Mouse (Mus musculus) hindbrain, postnatal 0 days (tissue): ENCODE results near the gene Gm10666. TPM values are rescaled to one million over a fixed set of nuclear protein-coding genes. Genes with fewer than 3 reads are reported as not detected.
"Not testable (repeated sequence)": the region's sequence is repeated elsewhere in the genome, so short reads cannot be mapped to it uniquely, and the experiment has no call there.

Experiments used
- ATAC-seq: fragments of 200-750 bp; cut with Nextera tagmentation; 2 replicates; pipeline ENCODE4 v1.8.0; 2017; ENCODE audit warnings: mild to moderate bottlenecking, moderate TSS enrichment, moderate library complexity
- DNase-seq: peaks from one replicate; pipeline ENCODE4 v3.0.0-alpha.2; 2015; ENCODE audit warnings: low spot score
- H3K27ac ChIP-seq: fragments of 300-500 bp; sonication (generic); 2 replicates; pipeline ENCODE4 v1.5.1; 2014; ENCODE audit warnings: mild to moderate bottlenecking
- H3K27me3 ChIP-seq: fragments of 300-500 bp; sonication (generic); 2 replicates; pipeline ENCODE4 v1.6.1; 2014; ENCODE audit warnings: low read length, mixed read lengths; ENCODE audit not compliant: insufficient read depth
- H3K36me3 ChIP-seq: fragments of 300-500 bp; sonication (generic); 2 replicates; pipeline ENCODE4 v1.6.1; 2014; ENCODE audit warnings: low read length, mixed read lengths; ENCODE audit not compliant: insufficient read depth
- H3K4me1 ChIP-seq: fragments of 300-500 bp; sonication (generic); 2 replicates; pipeline ENCODE4 v1.6.1; 2014; ENCODE audit warnings: antibody characterized with exemption, low read length, mixed read lengths; ENCODE audit not compliant: insufficient read depth
- H3K4me2 ChIP-seq: fragments of 300-500 bp; sonication (generic); 2 replicates; pipeline ENCODE4 v1.6.1; 2014; ENCODE audit warnings: low read depth, mild to moderate bottlenecking, low read length, moderate library complexity, mixed read lengths
- H3K4me3 ChIP-seq: fragments of 300-500 bp; sonication (generic); 2 replicates; pipeline ENCODE4 v1.5.1; 2014; ENCODE audit warnings: low read length
- H3K9ac ChIP-seq: fragments of 300-500 bp; sonication (generic); replicated peaks from 2 replicates; pipeline ENCODE4 v1.6.1; 2014; ENCODE audit warnings: mild to moderate bottlenecking, low read length, moderate library complexity, mixed read lengths
- H3K9me3 ChIP-seq: fragments of 300-500 bp; sonication (generic); 2 replicates; pipeline ENCODE4 v1.6.1; 2016; ENCODE audit warnings: low read length, mixed read lengths
- WGBS: fragments of 180-500 bp; shearing (Covaris S2); extraction: QIAGEN DNeasy Blood & Tissue Kit; methylation state at CpG from one replicate; pipeline ENCODE4 v1.1.7; 2014; 5-methylcytosine and 5-hydroxymethylcytosine counted together
- polyA plus RNA-seq: library from polyadenylated mRNA; unstranded; fragments of >200 nt; fragmentation: Nextera tagmentation; extraction: Ambion mirVana; gene quantifications from 2 replicates; pipeline ENCODE4 v1.2.1, GENCODE M21; 2015
- total RNA-seq: library from RNA; depleted of rRNA; stranded (reverse); fragments of >200 nt; gene quantifications from 2 replicates; pipeline ENCODE4 v1.2.3, GENCODE M21; 2014; rRNA removed

Gm10666 gene
- total RNA-seq = not detected in 2 replicates
- not detected in 2 replicates for polyA plus RNA-seq

DNA sequence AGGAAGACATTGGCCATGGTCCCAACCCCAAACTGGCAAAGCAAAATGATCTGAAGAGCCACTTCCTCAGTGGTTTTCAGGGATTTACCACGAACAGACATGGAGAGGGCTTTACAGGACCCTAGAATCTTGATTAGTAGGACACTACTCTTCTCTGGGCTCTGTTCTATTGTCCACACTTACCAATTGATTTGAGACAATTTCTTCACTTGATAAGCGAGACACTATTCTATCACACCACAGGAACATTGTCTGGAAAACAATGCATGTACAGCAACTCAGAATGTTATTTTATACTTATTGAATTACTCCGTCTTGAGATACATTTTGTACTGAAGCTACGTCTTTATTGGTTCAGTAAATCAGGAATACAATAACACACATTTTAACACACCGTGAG is at the start of gene Gm10666:
Gene Gm10666 (minus strand): TSS at position 101 of the 400 bp plus-strand sequence.
- H3K4me1 ChIP-seq, H3K36me3 ChIP-seq, H3K27me3 ChIP-seq, H3K27ac ChIP-seq, H3K9ac ChIP-seq, ATAC-seq, H3K4me3 ChIP-seq, H3K4me2 ChIP-seq, DNase-seq, H3K9me3 ChIP-seq: not testable (repeated sequence)
- no CpG with 5 or more reads among the region's 5 CpGs for WGBS

DNA sequence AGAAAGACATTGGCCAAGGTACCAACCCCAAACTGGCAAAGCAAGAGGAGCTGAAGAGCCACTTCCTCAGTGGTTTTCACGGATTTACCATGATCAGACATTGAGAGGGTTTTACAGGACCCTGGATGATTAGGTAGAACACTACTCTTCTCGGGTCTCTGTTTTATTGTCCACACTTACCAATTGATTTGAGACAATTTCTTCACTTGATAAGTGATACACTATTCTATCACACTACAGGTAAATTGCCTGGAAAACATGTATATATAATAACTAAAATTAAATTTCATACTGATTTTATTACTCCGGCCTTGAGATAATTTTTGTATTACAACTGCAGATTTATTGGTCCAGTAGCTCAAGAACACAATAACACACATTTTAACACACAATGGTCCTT is 29.4 kb upstream of the Gm10666 start, which contains the start of gene Vmn1r142:
Gene Vmn1r142 (minus strand): TSS at position 101 of the 400 bp plus-strand sequence.
- not testable (repeated sequence) for H3K9ac ChIP-seq, H3K27ac ChIP-seq, ATAC-seq, H3K4me2 ChIP-seq, H3K4me1 ChIP-seq, H3K27me3 ChIP-seq, H3K9me3 ChIP-seq, H3K36me3 ChIP-seq, DNase-seq, H3K4me3 ChIP-seq
- WGBS = no CpG with 5 or more reads among the region's 3 CpGs

DNA sequence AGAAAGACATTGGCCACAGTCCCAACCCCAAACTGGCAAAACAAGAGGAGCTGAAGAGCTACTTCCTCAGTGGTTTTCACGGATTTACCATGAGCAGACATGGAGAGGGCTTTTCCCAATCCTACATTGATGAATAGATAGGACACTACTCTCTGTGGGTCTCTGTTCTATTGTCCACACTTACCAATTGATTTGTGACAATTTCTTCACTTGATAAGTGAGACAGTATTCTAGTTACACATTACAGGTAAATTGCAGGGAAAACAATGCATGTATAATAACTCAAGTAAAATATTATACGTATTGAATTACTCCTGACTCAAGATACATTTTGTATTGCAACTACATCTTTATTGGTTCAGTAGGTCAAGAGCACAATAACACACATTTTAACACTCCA is 16.4 kb downstream of the Gm10666 start, which contains the start of gene Gm16451:
Gene Gm16451 (minus strand): TSS at position 101 of the 400 bp plus-strand sequence.
- not testable (repeated sequence) for H3K4me2 ChIP-seq, H3K36me3 ChIP-seq, DNase-seq, H3K27ac ChIP-seq, H3K27me3 ChIP-seq, H3K4me3 ChIP-seq, H3K4me1 ChIP-seq, H3K9me3 ChIP-seq, H3K9ac ChIP-seq, ATAC-seq
- no CpG with 5 or more reads among the region's 2 CpGs for WGBS

Other genes starting within 250 kb of the Gm10666 start
- not detected in 2 replicates for gene Gm5891, start 213.4 kb downstream of the Gm10666 start, total RNA-seq
- gene Gm5891, start 213.4 kb downstream of the Gm10666 start, polyA plus RNA-seq = not detected in 2 replicates
- not detected in 2 replicates for gene Vmn1r137, start 140.2 kb downstream of the Gm10666 start, total RNA-seq
- not detected in 2 replicates for gene Vmn1r137, start 140.2 kb downstream of the Gm10666 start, polyA plus RNA-seq
- not detected in 2 replicates for gene Vmn1r138, start 105.8 kb downstream of the Gm10666 start, total RNA-seq
- gene Vmn1r138, start 105.8 kb downstream of the Gm10666 start, polyA plus RNA-seq = not detected in 2 replicates
- gene Gm6176, start 78.4 kb downstream of the Gm10666 start, total RNA-seq = not detected in 2 replicates
- gene Gm6176, start 78.4 kb downstream of the Gm10666 start, polyA plus RNA-seq = not detected in 2 replicates
- gene Vmn1r139, start 65.7 kb downstream of the Gm10666 start, total RNA-seq = not detected in 2 replicates
- not detected in 2 replicates for gene Vmn1r139, start 65.7 kb downstream of the Gm10666 start, polyA plus RNA-seq
- not detected in 2 replicates for gene Gm16451, start 16.5 kb downstream of the Gm10666 start, total RNA-seq
- not detected in 2 replicates for gene Gm16451, start 16.5 kb downstream of the Gm10666 start, polyA plus RNA-seq
- not detected in 2 replicates for gene Vmn1r142, start 29.3 kb upstream of the Gm10666 start, total RNA-seq
- not detected in 2 replicates for gene Vmn1r142, start 29.3 kb upstream of the Gm10666 start, polyA plus RNA-seq
- gene Vmn1r143, start 54.6 kb upstream of the Gm10666 start, total RNA-seq = not detected in 2 replicates
- not detected in 2 replicates for gene Vmn1r143, start 54.6 kb upstream of the Gm10666 start, polyA plus RNA-seq
- not detected in 2 replicates for gene Gm8653, start 66.5 kb upstream of the Gm10666 start, total RNA-seq
- not detected in 2 replicates for gene Gm8653, start 66.5 kb upstream of the Gm10666 start, polyA plus RNA-seq
- not detected in 2 replicates for gene Gm8453, start 94.7 kb upstream of the Gm10666 start, total RNA-seq
- gene Gm8453, start 94.7 kb upstream of the Gm10666 start, polyA plus RNA-seq = not detected in 2 replicates
- gene Gm4187, start 195.0 kb upstream of the Gm10666 start, total RNA-seq = not detected in 2 replicates
- not detected in 2 replicates for gene Gm4187, start 195.0 kb upstream of the Gm10666 start, polyA plus RNA-seq
- not detected in 2 replicates for gene Gm8660, start 236.3 kb upstream of the Gm10666 start, total RNA-seq
- gene Gm8660, start 236.3 kb upstream of the Gm10666 start, polyA plus RNA-seq = not detected in 2 replicates